Mouse (Mus musculus) forebrain, postnatal 0 days (tissue): ENCODE measurements around the gene Scand1. TPM values are rescaled to one million over a fixed set of nuclear protein-coding genes. Genes with fewer than 3 reads are reported as not detected.

Experiments
- ATAC-seq: fragments of 200-750 bp; cut with Nextera tagmentation; 2 replicates; pipeline ENCODE4 v1.8.0; 2017; ENCODE audit warnings: mild to moderate bottlenecking, moderate library complexity
- DNase-seq: peaks from one replicate; pipeline ENCODE4 v3.0.0-alpha.2; 2015
- H3K27ac ChIP-seq: fragments of 300-500 bp; sonication (generic); 2 replicates; pipeline ENCODE4 v1.5.1; 2014; ENCODE audit warnings: low read depth, mild to moderate bottlenecking, antibody characterized with exemption, low read length, moderate library complexity, mixed read lengths
- H3K27me3 ChIP-seq: fragments of 300-500 bp; sonication (generic); 2 replicates; pipeline ENCODE4 v1.6.1; 2014; ENCODE audit warnings: mild to moderate bottlenecking, low read length, mixed read lengths; ENCODE audit not compliant: insufficient read depth
- H3K36me3 ChIP-seq: fragments of 300-500 bp; sonication (generic); 2 replicates; pipeline ENCODE4 v1.6.1; 2014; ENCODE audit warnings: mild to moderate bottlenecking, moderate library complexity; ENCODE audit not compliant: insufficient read depth
- H3K4me1 ChIP-seq: fragments of 300-500 bp; sonication (generic); 2 replicates; pipeline ENCODE4 v1.6.1; 2014; ENCODE audit warnings: antibody characterized with exemption; ENCODE audit not compliant: insufficient read depth
- H3K4me2 ChIP-seq: fragments of 300-500 bp; sonication (generic); 2 replicates; pipeline ENCODE4 v1.6.1; 2014; ENCODE audit warnings: low read depth, mild to moderate bottlenecking, moderate library complexity
- H3K4me3 ChIP-seq: fragments of 300-500 bp; sonication (generic); 2 replicates; pipeline ENCODE4 v1.5.1; 2014; ENCODE audit warnings: low read depth, low read length, mixed read lengths
- H3K9ac ChIP-seq: fragments of 300-500 bp; sonication (generic); 2 replicates; pipeline ENCODE4 v1.6.1; 2014; ENCODE audit warnings: mild to moderate bottlenecking
- H3K9me3 ChIP-seq: fragments of 300-500 bp; sonication (generic); 2 replicates; pipeline ENCODE4 v1.6.1; 2016; ENCODE audit warnings: low read length
- CTCF ChIP-seq: sonication (generic); IDR thresholded peaks from 2 replicates; pipeline ENCODE4 v1.5.1; 2016; ENCODE audit warnings: antibody characterized with exemption, control low read depth, low read depth
- WGBS: fragments of 180-500 bp; shearing (Covaris S2); extraction: QIAGEN DNeasy Blood & Tissue Kit; methylation state at CpG from one replicate; pipeline ENCODE4 v1.1.7; 2014; 5-methylcytosine and 5-hydroxymethylcytosine counted together
- polyA plus RNA-seq: library from polyadenylated mRNA; unstranded; fragments of >200 nt; fragmentation: Nextera tagmentation; extraction: Ambion mirVana; gene quantifications from 2 replicates; pipeline ENCODE4 v1.2.1, GENCODE M21; 2015
- total RNA-seq: library from RNA; depleted of rRNA; stranded (reverse); fragments of >200 nt; gene quantifications from 2 replicates; pipeline ENCODE4 v1.2.3, GENCODE M21; 2014

Scand1 gene
- total and polyA plus RNA-seq, 2 experiments from 2014 or later, result 134 to 204 TPM

DNA sequence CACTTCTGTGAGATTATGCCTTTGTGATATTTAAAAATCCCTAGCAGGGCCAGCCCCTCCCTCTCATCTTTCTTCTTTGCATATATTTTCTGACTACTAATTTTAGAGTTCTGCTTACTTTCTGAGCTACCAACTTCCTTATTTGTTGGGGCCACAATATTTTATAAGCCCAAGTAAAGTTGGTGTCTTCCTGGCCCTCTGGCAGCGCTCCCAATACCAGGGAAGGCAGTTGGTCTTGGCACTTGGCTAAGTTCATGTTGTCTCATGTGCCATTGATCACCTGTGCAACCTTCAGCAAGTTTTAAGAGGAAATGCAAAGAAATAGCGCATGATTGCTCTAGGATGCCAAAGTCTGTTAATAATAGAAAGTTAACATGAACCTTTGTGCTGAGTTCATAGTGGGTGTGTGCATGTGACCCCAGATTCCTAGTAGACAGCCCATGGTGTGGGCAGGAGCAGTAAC lies 16.9 kb downstream of the Scand1 start:
- Histone ChIP-seq H3K36me3 (peaks cover 58% of the 10 kb centered on the region), H3K4me2 (no peak overlapping the region), H3K27me3 (no peaks in the 10 kb centered on the region), H3K4me1 (no peaks in the 10 kb centered on the region), H3K9ac (no peak overlapping the region), H3K27ac (no peak overlapping the region), H3K9me3 (no peaks in the 10 kb centered on the region), H3K4me3 (no peak overlapping the region)
- TF ChIP-seq CTCF, result no peak
- no peak for ATAC-seq
- DNase-seq, result no peak
- 97% methylated on average over 2 of the region's 2 CpGs for WGBS

GRCm38 (mm10) chr2:156291998-156292397 lies 20.5 kb downstream of the Scand1 start:
- no peaks in the 10 kb centered on the region for H3K4me1 ChIP-seq
- no peaks in the 10 kb centered on the region for H3K9me3 ChIP-seq
- DNase-seq (no peak), ATAC-seq (no peak)
- H3K4me3 ChIP-seq, result no peak overlapping the region
- H3K27me3 ChIP-seq, result no peaks in the 10 kb centered on the region
- 100% methylated on average over 1 of the region's 1 CpGs for WGBS
- no peak overlapping the region for H3K27ac ChIP-seq
- no peak overlapping the region for H3K4me2 ChIP-seq
- no peak overlapping the region for H3K9ac ChIP-seq
- no peak for TF ChIP-seq CTCF
- peaks cover 56% of the 10 kb centered on the region for H3K36me3 ChIP-seq

- Histone ChIP-seq H3K4me3 (no peak overlapping the region), H3K36me3 (peaks cover 39% of the 10 kb centered on the region), H3K27me3 (no peaks in the 10 kb centered on the region), H3K4me1 (no peaks in the 10 kb centered on the region), H3K9ac (no peak overlapping the region), H3K9me3 (no peaks in the 10 kb centered on the region), H3K27ac (no peak overlapping the region), H3K4me2 (no peak overlapping the region)
- 87% methylated on average over 2 of the region's 2 CpGs for WGBS
- DNase-seq, result no peak
- TF ChIP-seq CTCF, result no peak
- no peak for ATAC-seq
Observed at GRCm38 (mm10) chr2:156289552-156290160, 22.8 kb downstream of the Scand1 start.

GRCm38 (mm10) chr2:156288222-156288621 lies 24.3 kb downstream of the Scand1 start:
- 93% methylated on average over 2 of the region's 2 CpGs for WGBS
- Histone ChIP-seq H3K36me3 (peaks cover 33% of the 10 kb centered on the region), H3K27ac (no peak overlapping the region), H3K4me2 (no peak overlapping the region), H3K4me3 (no peak overlapping the region), H3K9me3 (no peaks in the 10 kb centered on the region), H3K9ac (no peak overlapping the region), H3K27me3 (no peaks in the 10 kb centered on the region), H3K4me1 (no peaks in the 10 kb centered on the region)
- TF ChIP-seq CTCF, result no peak
- DNase-seq (no peak), ATAC-seq (no peak)

DNA sequence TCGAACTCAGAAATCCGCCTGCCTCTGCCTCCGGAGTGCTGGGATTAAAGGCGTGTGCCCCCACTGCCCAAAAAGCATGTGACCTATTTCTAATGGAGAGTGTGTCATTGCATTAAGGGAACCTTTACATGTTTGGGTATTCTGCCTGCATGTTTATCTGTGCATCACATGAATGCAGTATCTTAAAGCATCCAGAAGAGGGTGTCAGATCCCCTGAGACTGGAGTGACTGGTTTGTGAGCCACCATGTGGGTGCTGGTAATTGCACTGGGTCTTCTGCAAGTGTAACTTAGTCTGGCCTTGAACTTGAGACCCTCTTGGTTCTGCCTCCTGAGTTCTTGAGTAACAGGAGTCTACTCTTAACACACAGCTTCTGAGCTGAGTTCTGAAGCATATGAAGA lies 25.8 kb downstream of the Scand1 start:
- no peak for DNase-seq
- Histone ChIP-seq H3K4me3 (no peak overlapping the region), H3K4me2 (no peak overlapping the region), H3K36me3 (peaks cover 24% of the 10 kb centered on the region), H3K9me3 (no peaks in the 10 kb centered on the region), H3K27me3 (no peaks in the 10 kb centered on the region), H3K4me1 (no peaks in the 10 kb centered on the region), H3K27ac (no peak overlapping the region), H3K9ac (no peak overlapping the region)
- 0 out of 2 replicates have a peak, but pooled peaks have one; percentile 8 for TF ChIP-seq CTCF
- 96% methylated on average over 4 of the region's 4 CpGs for WGBS
- ATAC-seq, result no peak

DNA sequence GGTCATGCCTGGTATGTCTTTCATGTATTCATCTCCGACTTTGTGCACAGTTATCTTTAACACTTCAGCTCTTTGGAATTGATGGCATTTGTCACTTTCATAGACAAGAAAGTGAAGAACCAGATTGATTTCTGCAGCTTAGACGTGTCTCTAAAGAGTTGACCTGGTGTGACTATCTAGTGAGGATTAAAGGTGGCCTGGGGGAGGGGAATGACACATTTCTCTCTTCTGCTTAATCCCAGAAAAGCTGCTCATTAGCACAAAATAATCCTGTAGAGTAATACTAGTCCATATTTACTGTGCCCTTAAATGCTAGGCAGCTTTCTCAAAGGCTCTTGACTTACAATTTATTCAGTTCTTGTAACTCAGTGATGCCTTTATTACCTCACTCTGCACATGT lies 27.3 kb downstream of the Scand1 start:
- ATAC-seq (no peak), DNase-seq (no peak)
- Histone ChIP-seq H3K4me2 (no peak overlapping the region), H3K4me3 (no peak overlapping the region), H3K9me3 (no peaks in the 10 kb centered on the region), H3K36me3 (peaks cover 17% of the 10 kb centered on the region), H3K4me1 (no peaks in the 10 kb centered on the region), H3K27me3 (no peaks in the 10 kb centered on the region), H3K27ac (no peak overlapping the region), H3K9ac (no peak overlapping the region)
- no peak for TF ChIP-seq CTCF
- 80% methylated on average over 2 of the region's 2 CpGs for WGBS

DNA sequence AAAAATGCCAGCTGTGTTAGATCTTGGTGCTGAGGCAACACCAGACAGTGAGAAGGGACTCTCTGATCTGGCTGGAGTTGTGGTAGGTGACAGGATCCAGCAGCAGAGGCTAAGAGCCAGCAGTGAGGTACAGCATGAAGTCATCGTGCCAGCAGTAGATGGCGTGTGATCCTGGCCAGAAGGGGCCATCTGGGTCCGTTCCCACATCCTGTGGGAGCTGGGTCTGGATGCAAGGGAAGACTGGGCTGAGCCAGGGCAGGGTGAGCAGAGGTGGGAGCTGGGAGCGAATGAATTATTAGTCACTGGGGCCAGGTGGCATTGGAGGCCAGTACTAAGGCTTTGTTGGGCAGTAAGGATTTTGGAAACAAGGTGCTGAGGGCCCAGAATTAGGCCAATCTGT lies 31.3 kb downstream of the Scand1 start:
- Histone ChIP-seq H3K4me3 (no peak overlapping the region), H3K4me2 (no peak overlapping the region), H3K36me3 (no peaks in the 10 kb centered on the region; the same call in none of the 2 replicates), H3K9me3 (no peaks in the 10 kb centered on the region), H3K27me3 (no peaks in the 10 kb centered on the region), H3K9ac (no peak overlapping the region; the same call in 1 of the 2 replicates), H3K4me1 (no peaks in the 10 kb centered on the region), H3K27ac (no peak overlapping the region)
- ATAC-seq (no peak), DNase-seq (no peak)
- WGBS, result 74% methylated on average over 4 of the region's 4 CpGs
- TF ChIP-seq CTCF, result no peak
